Mouse (Mus musculus) inflammation-experienced regulatory T-cells (primary cell): ENCODE data around the gene Hdgfl1. TPM values are rescaled to one million over a fixed set of nuclear protein-coding genes. Genes with fewer than 3 reads are reported as not detected.

ENCODE experiments used
- polyA plus RNA-seq, 2 experiments: library from polyadenylated mRNA; unstranded; fragments of 100-300 nt; shearing (Covaris generic); gene quantifications; one replicate each; pipeline ENCODE4 v1.2.1; 2017

Gene Hdgfl1
- under 1 TPM in 1 of 2 experiments, not detected in 1; 0.60 TPM for polyA plus RNA-seq

GRCm38 (mm10) chr13:26769955-26770354 lies at the start of gene Hdgfl1:
Gene Hdgfl1, minus strand, starts transcription at chr13:26770165.

